Mouse (Mus musculus) layer of hippocampus, postnatal 36 days (tissue): Measurements from ENCODE around the gene Lpin3. TPM values are rescaled to one million over a fixed set of nuclear protein-coding genes. Genes with fewer than 3 reads are reported as not detected.
A peak's percentile ranks its signal among the peaks of the same experiment; 100 is the strongest.

Source experiments
- DNase-seq, 2 experiments: peaks; one replicate each; pipeline ENCODE4 v3.0.0; 2022
- total RNA-seq, 2 experiments: library from RNA; stranded (reverse); gene quantifications; 2 replicates each; pipeline ENCODE4 v1.2.3; 2021

The Lpin3 gene
- total RNA-seq, 2 experiments from 2014 or later: 1.1 to 1.4 TPM

DNA sequence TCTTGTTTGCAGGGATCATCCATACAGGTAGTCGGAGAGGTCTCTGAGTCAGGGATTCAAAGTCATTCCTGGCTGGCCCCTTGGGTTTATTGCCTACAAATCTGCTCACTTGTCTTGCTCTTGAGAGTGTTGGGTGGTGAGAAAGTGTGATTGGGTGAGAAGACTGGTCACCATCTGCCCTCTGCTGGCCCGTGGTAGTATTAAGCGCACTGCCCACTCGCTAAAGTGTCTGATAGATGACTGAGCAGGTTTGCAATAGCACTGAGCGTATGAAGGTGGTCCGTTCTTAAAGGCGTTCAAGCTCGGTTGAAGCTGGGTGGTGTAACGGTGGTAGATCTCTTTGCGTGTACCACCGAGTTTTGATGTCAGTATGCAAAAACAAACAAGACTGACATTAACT lies 6.8 kb downstream of the Lpin3 start:
- DNase-seq: peak; percentile 78 to 81

DNA sequence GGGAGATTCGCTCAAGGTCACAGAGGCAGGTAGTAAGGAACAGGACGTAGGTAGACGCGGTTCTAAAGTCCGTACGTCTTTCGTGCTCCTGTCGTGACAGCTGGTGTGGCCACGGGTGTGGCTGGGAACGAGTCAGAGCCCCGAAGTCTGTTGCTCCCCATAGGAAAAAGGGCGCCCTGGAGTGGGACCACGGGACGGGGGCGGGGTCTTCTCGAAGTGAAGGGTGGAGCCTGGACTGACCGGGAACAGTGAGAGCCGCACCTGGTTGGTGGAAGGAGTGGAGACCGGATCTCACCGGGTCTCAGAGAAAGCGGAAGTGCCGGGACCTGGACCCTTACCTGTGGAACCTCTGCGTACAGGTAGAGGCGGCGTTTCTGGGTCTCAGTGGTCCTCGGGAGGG lies 7.4 kb downstream of the Lpin3 start:
- DNase-seq: no peak

- DNase-seq: no peak
These were observed 10.6 kb downstream of the Lpin3 start for GRCm38 (mm10) chr2:160891045-160891444.

DNA sequence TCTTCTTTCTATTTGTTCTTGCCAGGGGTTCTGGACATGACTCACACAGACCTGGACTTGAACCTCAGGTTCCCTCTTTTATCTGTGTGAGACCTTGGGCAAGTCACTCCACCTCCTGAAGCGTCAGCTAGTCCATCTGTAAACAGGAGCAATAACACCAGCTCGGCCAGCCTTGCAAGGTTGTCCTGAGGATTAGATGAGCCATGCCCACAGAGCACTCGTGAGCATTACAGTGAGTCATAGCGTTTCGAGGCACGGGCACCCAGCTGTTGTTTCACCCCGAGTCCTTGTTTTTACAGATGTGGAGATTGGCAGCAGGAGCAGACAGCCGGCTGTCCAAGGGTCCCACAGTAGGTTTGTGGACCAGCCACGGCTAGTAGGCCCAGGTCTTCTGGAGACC lies 11.2 kb downstream of the Lpin3 start:
- no peak for DNase-seq

DNA sequence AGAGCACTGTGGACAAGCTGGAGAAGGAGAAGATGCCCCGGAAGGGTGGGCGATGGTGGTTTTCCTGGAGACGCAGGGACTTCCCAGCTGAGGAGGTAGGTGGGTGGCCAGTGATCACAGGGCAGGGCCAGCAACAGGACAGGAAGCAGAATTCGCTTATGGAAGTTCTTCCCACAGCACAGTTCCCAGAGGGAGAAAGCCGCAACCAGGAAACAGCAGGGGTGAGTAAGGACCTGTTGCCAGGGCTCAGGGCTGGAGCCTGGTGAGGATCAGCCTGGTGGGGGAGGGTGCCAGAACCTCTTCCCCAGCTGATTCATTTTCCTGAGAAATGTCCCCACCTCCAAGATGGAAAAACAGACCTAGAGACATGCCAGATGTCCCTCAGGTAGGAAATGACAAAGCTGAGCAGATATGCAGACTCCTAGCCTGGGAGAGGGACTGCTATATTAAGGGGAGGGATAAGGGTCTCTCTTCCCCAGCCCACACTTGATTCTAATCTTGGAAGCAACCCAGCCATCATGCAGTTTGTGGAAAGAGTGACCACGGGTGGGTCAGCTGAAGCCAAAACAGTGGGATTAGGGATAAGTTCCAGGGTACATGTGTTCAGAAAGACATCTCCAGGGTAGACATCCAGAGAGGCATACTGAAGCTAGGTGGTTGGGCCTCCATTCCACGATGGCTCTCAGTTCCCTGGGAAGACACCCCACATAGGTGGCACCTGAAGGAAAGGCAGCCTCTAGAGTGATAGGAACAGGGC lies 21.4 kb downstream of the Lpin3 start:
- DNase-seq: no peak

DNA sequence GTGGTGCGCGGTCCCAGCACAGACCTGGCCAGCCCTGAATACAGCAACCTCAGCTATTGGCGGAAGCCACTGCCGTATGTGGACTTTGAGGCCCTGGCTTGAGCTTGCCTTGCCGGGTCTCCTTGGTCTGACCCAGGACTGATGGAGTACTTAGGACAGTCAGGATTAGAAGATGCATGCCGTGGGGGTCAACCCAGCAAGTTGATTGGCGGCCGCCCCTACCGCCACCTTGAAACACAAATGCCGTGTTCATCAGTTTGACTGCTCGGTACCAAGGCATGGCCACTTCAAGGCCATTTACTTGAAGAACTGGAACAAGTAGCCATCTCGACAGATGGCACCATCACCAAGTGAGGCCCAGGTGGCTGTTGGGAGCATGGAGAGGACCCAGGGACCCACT lies 24.8 kb downstream of the Lpin3 start:
- no peak for DNase-seq

GRCm38 (mm10) chr2:160906101-160906500 lies 25.6 kb downstream of the Lpin3 start:
- no peak for DNase-seq

GRCm38 (mm10) chr2:160908607-160909006 lies 28.1 kb downstream of the Lpin3 start:
- no peak for DNase-seq

- no peak for DNase-seq
These were observed 30.2 kb downstream of the Lpin3 start for GRCm38 (mm10) chr2:160910633-160911032.

DNA sequence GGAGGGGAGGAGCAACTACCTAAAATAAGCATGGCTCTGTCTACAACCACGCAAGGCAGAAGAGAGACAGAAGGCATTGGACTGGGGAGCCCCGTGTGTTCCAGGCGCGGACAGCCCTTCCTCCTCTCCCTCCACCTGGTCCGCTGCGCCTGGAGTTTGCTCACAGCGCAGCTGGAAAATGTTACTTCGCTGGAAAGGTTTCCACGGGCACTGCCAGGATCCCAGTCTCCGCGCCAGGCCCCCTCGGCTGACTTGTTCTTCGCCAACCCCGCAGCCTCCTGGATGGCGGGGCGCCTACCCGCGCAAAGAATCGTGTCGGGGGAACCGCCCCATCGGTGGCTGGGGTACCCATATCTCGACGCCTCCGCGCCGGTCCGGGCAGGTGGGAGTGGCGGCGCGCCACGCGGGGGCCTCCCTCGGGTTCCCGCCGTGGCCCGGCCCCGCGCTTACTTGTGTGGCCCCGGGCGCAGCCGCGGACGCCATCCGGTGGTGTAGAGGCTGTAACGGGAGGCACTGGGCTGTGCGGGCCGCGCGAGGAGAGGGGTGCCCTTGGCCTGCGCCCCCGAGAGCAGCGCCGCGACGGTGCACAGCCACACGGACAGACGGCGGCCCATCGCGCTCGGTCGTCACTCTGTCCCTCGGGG lies 31.2 kb downstream of the Lpin3 start:
- DNase-seq: no peak

GRCm38 (mm10) chr2:160912231-160912671 lies 31.8 kb downstream of the Lpin3 start, which contains the start of gene Emilin3:
Gene Emilin3 (minus strand): TSS chr2:160912328.
- DNase-seq: no peak

DNA sequence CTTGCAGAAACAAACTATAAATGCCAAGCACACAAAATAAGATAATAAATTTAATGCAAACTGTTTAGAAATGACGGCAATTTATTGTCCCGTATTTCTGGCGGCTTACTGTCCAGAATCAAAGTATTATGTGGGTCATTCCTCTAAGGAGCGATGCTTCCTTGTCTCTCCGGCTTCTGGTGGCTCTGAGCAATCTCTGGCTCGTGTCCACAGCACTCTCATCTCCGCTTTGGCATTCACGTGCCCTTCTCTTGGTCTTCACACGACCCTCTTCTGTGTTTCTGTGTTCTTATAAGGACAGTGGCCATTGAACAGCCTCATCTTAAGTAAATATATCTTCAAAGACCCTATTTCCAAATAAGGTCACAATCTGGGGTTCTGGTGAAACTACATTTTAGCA lies 34.2 kb downstream of the Lpin3 start:
- DNase-seq: no peak

DNA sequence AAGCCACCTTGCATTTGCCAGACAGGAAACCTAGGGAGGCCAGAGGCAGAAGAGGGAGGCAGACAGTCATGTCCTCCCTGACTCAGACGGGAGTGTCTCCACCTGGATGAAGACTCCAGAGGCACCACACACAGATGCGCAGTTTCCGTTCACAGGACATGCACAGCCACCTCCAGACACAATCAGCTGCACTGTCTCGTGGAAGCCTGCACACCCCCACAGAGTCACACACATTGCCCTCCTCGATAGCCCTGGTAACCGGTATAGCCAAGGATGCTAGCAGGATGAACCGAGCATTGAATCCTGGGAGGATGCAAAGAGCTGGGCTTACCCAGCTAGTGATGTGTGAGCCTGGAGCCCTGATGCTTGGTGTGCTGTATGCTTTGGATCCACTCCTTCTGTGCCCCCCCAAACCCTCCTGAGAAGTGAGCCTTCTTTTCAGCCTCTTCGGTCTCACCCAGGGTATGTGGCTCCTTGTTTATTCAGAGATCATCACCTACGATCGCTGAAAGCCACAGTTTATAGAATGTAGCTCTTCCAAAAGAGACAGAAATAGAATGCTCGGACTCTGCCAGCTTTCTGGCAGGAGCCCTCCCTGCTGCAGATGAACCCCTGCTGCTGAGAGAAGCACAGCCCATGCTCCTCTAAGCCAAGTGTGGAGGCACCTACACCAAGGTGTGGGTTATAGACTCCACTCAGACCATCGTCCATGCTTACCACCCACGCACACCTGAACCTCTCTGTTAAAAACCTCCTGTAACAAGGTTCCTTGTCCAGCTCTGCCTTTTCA lies 35.5 kb downstream of the Lpin3 start:
- no peak for DNase-seq

DNA sequence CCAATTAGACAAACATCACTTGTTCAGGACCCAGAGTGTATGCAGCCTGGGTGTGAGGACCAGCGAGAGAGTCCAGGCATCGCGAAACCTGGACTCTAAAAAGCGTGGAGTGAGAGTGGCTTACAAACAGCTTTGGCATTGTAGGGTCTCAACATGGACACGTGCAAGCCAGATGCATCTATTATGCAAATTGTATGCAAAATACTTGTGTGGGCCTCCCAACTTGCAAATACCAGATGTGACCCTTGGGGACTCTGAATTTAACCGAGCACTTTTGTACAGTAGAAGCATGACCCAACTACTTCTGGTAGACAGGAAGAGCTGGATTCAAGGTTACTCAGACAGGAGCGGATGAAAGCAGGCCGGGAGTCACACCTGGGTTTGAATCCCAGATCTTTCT lies 36.2 kb downstream of the Lpin3 start:
- no peak for DNase-seq

DNA sequence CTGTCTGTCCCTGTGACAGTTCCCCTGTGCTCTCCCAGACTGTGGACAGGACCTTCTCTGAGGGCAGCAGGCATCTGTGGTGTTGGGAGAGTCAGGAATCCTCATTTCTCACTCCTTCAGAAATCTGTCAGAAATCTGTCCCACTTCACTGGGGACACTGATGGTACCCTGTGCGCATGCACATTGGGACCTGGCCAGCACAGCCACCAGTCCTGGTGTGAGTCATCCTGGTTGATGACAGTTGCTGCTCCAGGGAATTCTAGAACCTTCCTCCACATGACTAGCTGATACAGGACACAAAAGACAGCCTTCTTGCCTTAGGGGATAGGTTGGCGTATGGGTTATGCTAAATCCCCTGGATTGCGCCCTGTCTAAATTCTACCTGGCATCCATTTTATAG lies 36.8 kb downstream of the Lpin3 start:
- no peak for DNase-seq

DNA sequence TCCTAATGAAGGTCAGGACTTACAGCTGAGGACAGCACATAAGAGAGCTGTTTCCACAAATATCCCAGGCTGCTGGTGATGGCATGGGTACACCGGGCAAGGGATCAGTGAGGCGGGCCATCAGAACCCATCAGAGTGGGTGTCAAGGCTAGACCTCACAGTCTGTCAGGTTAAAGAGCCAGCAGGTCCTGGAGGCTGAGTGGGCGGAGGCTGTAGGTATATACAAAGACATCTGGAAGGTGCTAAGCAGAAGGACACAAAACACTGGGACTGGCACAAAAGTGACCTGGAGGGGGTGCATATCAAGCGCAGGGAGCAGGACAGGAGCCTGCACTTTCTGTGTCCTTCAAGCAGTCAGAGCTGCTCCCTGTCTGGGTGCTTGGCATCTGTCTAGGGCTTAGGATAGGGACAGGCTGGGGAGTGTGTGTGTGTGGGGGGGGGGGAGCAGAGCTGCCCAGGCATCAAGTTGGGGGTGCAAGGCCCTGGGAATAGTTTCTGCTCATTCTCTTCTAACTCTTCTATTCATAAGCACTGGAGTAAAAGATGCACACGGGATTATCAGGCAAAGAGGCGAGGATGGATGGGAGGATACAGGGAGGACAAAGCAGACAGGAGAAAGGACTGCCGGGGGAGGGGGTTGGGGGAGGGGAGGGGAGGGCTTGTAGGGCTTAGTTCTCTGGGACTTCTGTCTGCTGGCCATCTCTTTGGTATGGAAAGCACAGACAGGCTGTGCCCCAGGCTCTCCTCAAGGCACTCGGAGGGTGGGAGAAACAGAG lies 37.9 kb downstream of the Lpin3 start:
- DNase-seq: no peak

- DNase-seq: no peak
These were observed 38.4 kb downstream of the Lpin3 start for GRCm38 (mm10) chr2:160918930-160919215.

DNA sequence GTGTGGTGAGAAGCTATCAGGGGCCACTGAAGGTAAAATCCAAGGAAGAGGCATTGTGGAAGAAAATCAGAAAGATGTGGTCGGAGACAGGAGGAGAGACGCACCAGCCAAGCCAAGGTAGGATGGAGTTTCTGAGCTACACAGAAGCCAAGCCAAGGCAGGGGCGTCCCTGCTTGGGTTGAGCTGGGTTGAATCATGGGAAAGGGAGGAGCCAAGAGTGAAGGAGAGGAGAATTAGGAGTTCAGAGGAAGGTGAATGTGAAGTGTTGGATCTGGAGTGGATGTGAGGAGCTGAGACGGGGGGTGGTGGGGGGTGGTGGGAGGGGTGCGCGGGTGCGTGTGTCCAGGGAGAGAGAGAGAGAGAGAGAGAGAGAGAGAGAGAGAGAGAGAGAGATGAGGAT lies 40.8 kb downstream of the Lpin3 start:
- no peak for DNase-seq

- peak; percentile 14 to 31 for DNase-seq
These were observed 44.7 kb downstream of the Lpin3 start for GRCm38 (mm10) chr2:160925203-160925602.

GRCm38 (mm10) chr2:160931378-160931777 lies 50.9 kb downstream of the Lpin3 start:
- no peak for DNase-seq

DNA sequence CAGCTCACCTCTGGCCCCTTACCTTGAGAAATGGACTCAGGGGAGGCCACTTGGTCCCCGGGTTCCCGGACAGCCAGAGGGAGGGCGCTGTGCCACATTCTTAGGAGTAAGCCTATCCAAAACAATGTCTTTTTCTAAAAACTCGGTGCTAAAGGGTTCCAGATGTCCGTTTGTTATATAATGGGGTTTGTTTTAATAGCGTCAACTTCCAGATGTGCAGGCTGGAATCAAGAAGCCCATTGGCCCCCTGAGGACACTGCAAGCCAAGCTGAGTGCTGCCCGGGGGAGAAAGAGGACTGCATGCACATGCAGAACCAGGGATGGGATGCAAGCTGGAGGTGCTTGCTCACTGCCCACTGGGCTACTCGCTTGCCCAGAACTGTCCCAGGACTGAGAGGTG lies 51.9 kb downstream of the Lpin3 start:
- DNase-seq: no peak

- DNase-seq: no peak
These were observed 52.5 kb downstream of the Lpin3 start for GRCm38 (mm10) chr2:160932981-160933380.

DNA sequence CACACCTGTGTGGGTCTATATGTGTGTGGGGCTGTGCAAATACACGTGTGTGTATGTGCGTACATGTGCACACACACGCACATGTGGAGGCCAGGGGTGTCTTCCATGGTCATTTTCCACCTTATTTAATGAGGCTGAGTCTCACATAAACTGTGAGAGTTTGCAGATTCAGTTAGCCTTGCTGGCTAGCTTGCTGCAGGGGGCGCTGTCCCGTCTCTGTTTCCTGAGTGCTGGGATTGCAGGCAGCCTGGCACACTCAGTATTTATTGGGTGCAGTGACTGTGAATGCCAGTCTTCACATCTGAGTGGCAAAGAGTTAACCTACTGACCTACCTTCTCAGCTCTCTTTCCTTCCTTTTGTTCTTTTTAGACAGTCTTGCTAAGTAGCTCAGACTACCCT lies 53.4 kb downstream of the Lpin3 start:
- no peak for DNase-seq
